Mouse (Mus musculus) heart, embryonic 16.5 days (tissue): Measurements from ENCODE around the gene Nfib. TPM values are rescaled to one million over a fixed set of nuclear protein-coding genes. Genes with fewer than 3 reads are reported as not detected.
A peak's percentile ranks its signal among the peaks of the same experiment; 100 is the strongest.

ENCODE experiments used
- ATAC-seq: fragments of 200-750 bp; cut with Nextera tagmentation; replicated peaks from 2 replicates; pipeline ENCODE4 v1.8.0; 2017; ENCODE audit warnings: moderate number of reproducible peaks; ENCODE audit not compliant: insufficient read depth, low FRiP score; ENCODE audit errors: extremely low read depth
- H3K27ac ChIP-seq: fragments of 300-500 bp; sonication (generic); 2 replicates; pipeline ENCODE4 v1.5.1; 2014; ENCODE audit warnings: mild to moderate bottlenecking, low read length, control low read depth, moderate library complexity
- H3K27me3 ChIP-seq: fragments of 300-500 bp; sonication (generic); 2 replicates; pipeline ENCODE4 v1.6.1; 2014; ENCODE audit warnings: low read length, mixed read lengths; ENCODE audit not compliant: control insufficient read depth, insufficient read depth
- H3K36me3 ChIP-seq: fragments of 300-500 bp; sonication (generic); 2 replicates; pipeline ENCODE4 v1.6.1; 2014; ENCODE audit not compliant: control insufficient read depth, insufficient read depth
- H3K4me1 ChIP-seq: fragments of 300-500 bp; sonication (generic); 2 replicates; pipeline ENCODE4 v1.6.1; 2014; ENCODE audit warnings: low read length, mixed read lengths; ENCODE audit not compliant: control insufficient read depth, insufficient read depth
- H3K4me2 ChIP-seq: fragments of 300-500 bp; sonication (generic); 2 replicates; pipeline ENCODE4 v1.6.1; 2014; ENCODE audit warnings: low read depth, mild to moderate bottlenecking, control low read depth, low read length
- H3K4me3 ChIP-seq: fragments of 300-500 bp; sonication (generic); 2 replicates; pipeline ENCODE4 v1.5.1; 2014; ENCODE audit warnings: mild to moderate bottlenecking, control low read depth, low read length
- H3K9ac ChIP-seq: fragments of 300-500 bp; sonication (generic); 2 replicates; pipeline ENCODE4 v1.6.1; 2014; ENCODE audit warnings: low read length, control low read depth
- H3K9me3 ChIP-seq: fragments of 300-500 bp; sonication (generic); replicated peaks from 2 replicates; pipeline ENCODE4 v1.6.1; 2016; ENCODE audit warnings: low read length; ENCODE audit not compliant: control insufficient read depth
- WGBS: fragments of 180-500 bp; shearing (Covaris S2); extraction: QIAGEN DNeasy Blood & Tissue Kit; methylation state at CpG from one replicate; pipeline ENCODE4 v1.1.7; 2014; 5-methylcytosine and 5-hydroxymethylcytosine counted together
- polyA plus RNA-seq: library from polyadenylated mRNA; unstranded; fragments of >200 nt; fragmentation: Nextera tagmentation; extraction: Ambion mirVana; gene quantifications from 2 replicates; pipeline ENCODE4 v1.2.1, GENCODE M21; 2015

Gene Nfib
- polyA plus RNA-seq, 1 experiment from 2014 or later: 56.7 TPM

GRCm38 (mm10) chr4:82360081-82360511, 345.5 kb downstream of the Nfib start:
- Histone ChIP-seq H3K27me3 (no peaks in the 10 kb centered on the region), H3K4me3 (no peak overlapping the region), H3K9ac (no peak overlapping the region), H3K4me2 (no peak overlapping the region), H3K4me1 (peaks cover 48% of the 10 kb centered on the region), H3K9me3 (no peaks in the 10 kb centered on the region), H3K36me3 (0 out of 2 replicates have a peak, but pooled peaks cover 4% of the 10 kb centered on the region), H3K27ac (0 out of 2 replicates have a peak overlapping the region, but pooled peaks have one; percentile 29)
- 49% methylated on average over 4 of the region's 4 CpGs for WGBS
- ATAC-seq: no peak

- Histone ChIP-seq H3K27ac (peak overlapping the region; percentile 41), H3K9ac (no peak overlapping the region), H3K9me3 (no peaks in the 10 kb centered on the region), H3K4me3 (no peak overlapping the region), H3K4me1 (peaks cover 41% of the 10 kb centered on the region), H3K27me3 (no peaks in the 10 kb centered on the region), H3K4me2 (no peak overlapping the region), H3K36me3 (0 out of 2 replicates have a peak, but pooled peaks cover 4% of the 10 kb centered on the region)
- ATAC-seq: peak; percentile 58
- WGBS: 60% methylated on average over 3 of the region's 3 CpGs
Measured at GRCm38 (mm10) chr4:82359110-82359509, 346.4 kb downstream of the Nfib start.

GRCm38 (mm10) chr4:82349006-82349405, 356.5 kb downstream of the Nfib start:
- Histone ChIP-seq H3K4me1 (peaks cover 16% of the 10 kb centered on the region), H3K27me3 (no peaks in the 10 kb centered on the region), H3K27ac (no peak overlapping the region), H3K9me3 (no peaks in the 10 kb centered on the region), H3K9ac (no peak overlapping the region), H3K4me2 (no peak overlapping the region), H3K36me3 (peaks cover 23% of the 10 kb centered on the region), H3K4me3 (no peak overlapping the region)
- 92% methylated on average over 1 of the region's 1 CpGs for WGBS
- ATAC-seq: no peak

GRCm38 (mm10) chr4:82344787-82345186, 360.8 kb downstream of the Nfib start:
- H3K9ac ChIP-seq: peak overlapping the region; percentile 41; the same call in 1 of the 2 replicates
- ATAC-seq: peak; percentile 63; the same call in 1 of the 2 replicates
- peaks cover 15% of the 10 kb centered on the region for H3K36me3 ChIP-seq
- peak overlapping the region; percentile 76 for H3K27ac ChIP-seq
- no peaks in the 10 kb centered on the region for H3K9me3 ChIP-seq
- WGBS: 10% methylated on average over 4 of the region's 4 CpGs
- H3K4me2 ChIP-seq: peak overlapping the region; percentile 25; the same call in 1 of the 2 replicates
- no peak overlapping the region for H3K4me3 ChIP-seq
- no peaks in the 10 kb centered on the region for H3K27me3 ChIP-seq
- H3K4me1 ChIP-seq: peaks cover 23% of the 10 kb centered on the region

- no peak for ATAC-seq
- no peak overlapping the region for H3K4me2 ChIP-seq
- peaks cover 27% of the 10 kb centered on the region for H3K4me1 ChIP-seq
- H3K27me3 ChIP-seq: no peaks in the 10 kb centered on the region
- H3K9me3 ChIP-seq: no peaks in the 10 kb centered on the region
- peaks cover 12% of the 10 kb centered on the region for H3K36me3 ChIP-seq
- H3K4me3 ChIP-seq: no peak overlapping the region
- H3K9ac ChIP-seq: no peak overlapping the region
- WGBS: 76% methylated on average over 6 of the region's 6 CpGs
- peak overlapping the region; percentile 76 for H3K27ac ChIP-seq
Measured at GRCm38 (mm10) chr4:82344224-82344623, 361.3 kb downstream of the Nfib start.

GRCm38 (mm10) chr4:82338930-82339329, 366.6 kb downstream of the Nfib start:
- Histone ChIP-seq H3K9me3 (no peaks in the 10 kb centered on the region), H3K4me2 (no peak overlapping the region), H3K27ac (peak overlapping the region; percentile 74), H3K4me1 (peaks cover 34% of the 10 kb centered on the region), H3K9ac (no peak overlapping the region), H3K27me3 (no peaks in the 10 kb centered on the region), H3K36me3 (peaks cover 2% of the 10 kb centered on the region; the same call in 1 of the 2 replicates), H3K4me3 (no peak overlapping the region)
- no peak for ATAC-seq
- WGBS: 77% methylated on average over 6 of the region's 6 CpGs

- H3K4me3 ChIP-seq: no peak overlapping the region
- H3K4me1 ChIP-seq: peaks cover 36% of the 10 kb centered on the region
- 12% methylated on average over 3 of the region's 3 CpGs for WGBS
- no peaks in the 10 kb centered on the region for H3K9me3 ChIP-seq
- no peak overlapping the region for H3K9ac ChIP-seq
- H3K27ac ChIP-seq: peak overlapping the region; percentile 74
- no peak overlapping the region for H3K4me2 ChIP-seq
- ATAC-seq: no peak
- no peaks in the 10 kb centered on the region for H3K27me3 ChIP-seq
- peaks cover 2% of the 10 kb centered on the region; the same call in 1 of the 2 replicates for H3K36me3 ChIP-seq
Measured at GRCm38 (mm10) chr4:82338481-82338880, 367.1 kb downstream of the Nfib start.

GRCm38 (mm10) chr4:82336951-82337381, 368.6 kb downstream of the Nfib start:
- WGBS: 75% methylated on average over 11 of the region's 11 CpGs

GRCm38 (mm10) chr4:82335266-82335865, 370.2 kb downstream of the Nfib start:
- H3K27me3 ChIP-seq: no peaks in the 10 kb centered on the region
- H3K9me3 ChIP-seq: no peaks in the 10 kb centered on the region
- no peak for ATAC-seq
- 89% methylated on average over 4 of the region's 4 CpGs for WGBS
- H3K4me3 ChIP-seq: no peak overlapping the region
- H3K27ac ChIP-seq: no peak overlapping the region
- no peak overlapping the region for H3K4me2 ChIP-seq
- H3K9ac ChIP-seq: no peak overlapping the region
- H3K36me3 ChIP-seq: 0 out of 2 replicates have a peak, but pooled peaks cover 2% of the 10 kb centered on the region
- H3K4me1 ChIP-seq: peaks cover 31% of the 10 kb centered on the region

More at GRCm38 (mm10) chr4:82336951-82337381, 368.6 kb downstream of the Nfib start:
- peaks cover 37% of the 10 kb centered on the region for H3K4me1 ChIP-seq
- no peak overlapping the region for H3K9ac ChIP-seq
- 0 out of 2 replicates have a peak, but pooled peaks cover 2% of the 10 kb centered on the region for H3K36me3 ChIP-seq
- H3K27ac ChIP-seq: no peak overlapping the region
- no peak for ATAC-seq
- H3K27me3 ChIP-seq: no peaks in the 10 kb centered on the region
- H3K9me3 ChIP-seq: no peaks in the 10 kb centered on the region
- no peak overlapping the region for H3K4me2 ChIP-seq
- no peak overlapping the region for H3K4me3 ChIP-seq
